Mouse (Mus musculus) embryonic facial prominence, embryonic 12.5 days (tissue): ENCODE measurements around the gene Dpep3. TPM values are rescaled to one million over a fixed set of nuclear protein-coding genes. Genes with fewer than 3 reads are reported as not detected.
"Not testable (repeated sequence)": the region's sequence is repeated elsewhere in the genome, so short reads cannot be mapped to it uniquely, and the experiment has no call there.

Source experiments
- ATAC-seq: fragments of 200-750 bp; cut with Nextera tagmentation; 2 replicates; pipeline ENCODE4 v1.8.0; 2017; ENCODE audit not compliant: insufficient number of reproducible peaks, insufficient read depth, low FRiP score, low TSS enrichment
- H3K27ac ChIP-seq: fragments of 300-500 bp; sonication (generic); 2 replicates; pipeline ENCODE4 v1.5.1; 2016; ENCODE audit warnings: mild to moderate bottlenecking
- H3K27me3 ChIP-seq: fragments of 300-500 bp; sonication (generic); 2 replicates; pipeline ENCODE4 v1.6.1; 2016; ENCODE audit warnings: mild to moderate bottlenecking, moderate library complexity
- H3K36me3 ChIP-seq: fragments of 300-500 bp; sonication (generic); 2 replicates; pipeline ENCODE4 v1.6.1; 2016; ENCODE audit warnings: mild to moderate bottlenecking
- H3K4me1 ChIP-seq: fragments of 300-500 bp; sonication (generic); 2 replicates; pipeline ENCODE4 v1.6.1; 2016
- H3K4me2 ChIP-seq: fragments of 300-500 bp; sonication (generic); replicated peaks from 2 replicates; pipeline ENCODE4 v1.6.1; 2016; ENCODE audit warnings: mild to moderate bottlenecking, moderate library complexity
- H3K4me3 ChIP-seq: fragments of 300-500 bp; sonication (generic); 2 replicates; pipeline ENCODE4 v1.5.1; 2016; ENCODE audit warnings: mild to moderate bottlenecking
- H3K9ac ChIP-seq: fragments of 300-500 bp; sonication (generic); 2 replicates; pipeline ENCODE4 v1.6.1; 2016; ENCODE audit warnings: mild to moderate bottlenecking, moderate library complexity
- H3K9me3 ChIP-seq: fragments of 300-500 bp; sonication (generic); 2 replicates; pipeline ENCODE4 v1.6.1; 2016; ENCODE audit warnings: mild to moderate bottlenecking, moderate library complexity
- WGBS: fragments of 180-500 bp; shearing (Covaris S2); methylation state at CpG from one replicate; pipeline ENCODE4 v1.1.7; 2016; 5-methylcytosine and 5-hydroxymethylcytosine counted together
- polyA plus RNA-seq: library from polyadenylated mRNA; unstranded; fragments of >200 nt; fragmentation: Nextera tagmentation; extraction: Ambion mirVana; gene quantifications from 2 replicates; pipeline ENCODE4 v1.2.1, GENCODE M21; 2016

Gene Dpep3
- polyA plus RNA-seq, 1 experiment from 2014 or later, result not detected

DNA sequence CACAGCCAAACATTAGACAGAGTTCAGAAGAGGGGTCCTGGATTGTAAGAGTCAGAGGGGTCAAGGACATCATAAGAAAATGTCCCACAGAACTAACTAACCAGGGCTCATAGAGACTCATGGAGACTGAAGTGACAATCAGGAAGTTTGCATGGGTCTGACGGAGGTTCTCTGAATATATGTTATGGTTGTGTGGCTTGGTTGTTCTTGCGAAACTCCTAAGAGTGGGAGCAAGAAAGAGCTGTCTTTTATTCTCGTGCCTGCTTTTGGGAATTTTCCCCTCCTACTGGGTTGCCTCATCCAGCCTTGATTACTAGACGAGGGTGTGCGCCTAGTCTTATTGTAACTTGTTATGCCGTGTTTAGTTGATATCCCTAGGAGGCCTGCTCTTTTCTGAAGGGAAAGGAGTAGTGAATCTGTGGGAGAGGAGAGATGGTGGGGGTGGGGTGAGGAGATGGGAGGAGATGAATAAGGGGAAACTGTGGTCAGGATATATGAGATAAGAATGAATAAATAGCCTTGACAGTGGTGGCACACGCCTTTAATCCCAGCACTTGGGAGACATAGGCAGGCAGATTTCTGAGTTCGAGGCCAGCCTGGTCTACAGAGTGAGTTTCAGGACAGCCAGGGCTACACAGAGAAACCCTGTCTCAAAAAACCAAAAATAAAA lies 25.4 kb upstream of the Dpep3 start:
- no peak overlapping the region for H3K27ac ChIP-seq
- no peak overlapping the region for H3K4me2 ChIP-seq
- no peak overlapping the region for H3K9ac ChIP-seq
- H3K27me3 ChIP-seq, result no peaks in the 10 kb centered on the region
- ATAC-seq, result no peak
- H3K36me3 ChIP-seq, result 0 out of 2 replicates have a peak, but pooled peaks cover 1% of the 10 kb centered on the region
- H3K4me3 ChIP-seq, result no peak overlapping the region
- H3K4me1 ChIP-seq, result 0 out of 2 replicates have a peak, but pooled peaks cover 2% of the 10 kb centered on the region
- whole genome bisulfite sequencing, result 81% methylated on average over 8 of the region's 8 CpGs
- no peaks in the 10 kb centered on the region for H3K9me3 ChIP-seq

DNA sequence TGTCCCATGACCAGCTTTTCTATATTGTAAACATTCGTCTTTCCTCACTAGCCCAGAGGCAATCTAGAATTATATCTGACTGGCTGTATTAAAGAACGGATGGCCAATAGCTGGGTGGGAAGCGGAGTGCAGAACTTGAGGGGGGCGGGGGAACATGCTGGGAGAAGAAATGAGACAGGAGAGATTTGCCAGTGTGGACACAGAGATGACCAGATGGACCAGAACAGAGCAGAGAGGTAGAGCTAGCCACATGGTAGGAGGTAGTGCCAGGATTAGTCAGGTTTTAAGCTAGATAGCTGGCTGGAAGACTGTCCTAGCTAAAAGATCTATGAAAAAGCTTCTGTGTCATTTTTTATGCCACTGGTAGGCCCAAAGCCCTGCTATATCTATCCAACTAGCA lies 22.7 kb upstream of the Dpep3 start:
- H3K27me3 ChIP-seq, result no peaks in the 10 kb centered on the region
- 81% methylated on average over 4 of the region's 4 CpGs for WGBS
- no peak overlapping the region for H3K9ac ChIP-seq

GRCm38 (mm10) chr8:105998971-105999370 lies 19.7 kb upstream of the Dpep3 start:
- Histone ChIP-seq H3K4me3 (no peak overlapping the region), H3K4me2 (no peak overlapping the region), H3K36me3 (no peaks in the 10 kb centered on the region), H3K27me3 (0 out of 2 replicates have a peak, but pooled peaks cover 3% of the 10 kb centered on the region), H3K4me1 (no peaks in the 10 kb centered on the region), H3K9ac (no peak overlapping the region), H3K9me3 (no peaks in the 10 kb centered on the region), H3K27ac (no peak overlapping the region)
- no peak for ATAC-seq
- 89% methylated on average over 2 of the region's 2 CpGs for WGBS

More for the DNA sequence above, 22.7 kb upstream of the Dpep3 start:
- H3K4me1 ChIP-seq, result no peaks in the 10 kb centered on the region
- no peak for ATAC-seq
- no peaks in the 10 kb centered on the region for H3K9me3 ChIP-seq
- no peak overlapping the region for H3K27ac ChIP-seq
- H3K4me2 ChIP-seq, result no peak overlapping the region
- no peaks in the 10 kb centered on the region for H3K36me3 ChIP-seq
- no peak overlapping the region for H3K4me3 ChIP-seq

DNA sequence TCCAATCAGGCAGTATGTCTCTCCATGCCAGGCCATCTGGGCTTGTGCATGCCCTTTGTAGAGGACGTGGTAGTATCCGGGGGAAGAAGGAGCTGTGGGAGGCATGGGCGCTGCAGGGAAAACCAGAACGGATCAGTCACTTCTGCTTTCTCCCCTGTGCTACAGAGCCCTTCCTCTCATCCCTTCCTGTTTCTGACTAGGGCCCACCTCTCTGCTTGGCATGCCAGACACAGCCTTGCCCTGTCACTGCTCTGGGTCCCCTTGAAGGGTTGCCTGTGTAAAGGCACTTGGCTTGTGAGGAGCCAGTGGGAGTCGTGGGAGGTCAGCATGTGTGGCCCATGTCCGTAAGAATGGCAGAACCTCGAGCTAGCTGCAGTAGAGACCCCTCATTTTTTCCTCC lies 17.1 kb upstream of the Dpep3 start:
- Histone ChIP-seq H3K9ac (no peak overlapping the region), H3K9me3 (no peaks in the 10 kb centered on the region), H3K27ac (no peak overlapping the region), H3K36me3 (no peaks in the 10 kb centered on the region), H3K4me1 (no peaks in the 10 kb centered on the region), H3K27me3 (0 out of 2 replicates have a peak, but pooled peaks cover 3% of the 10 kb centered on the region), H3K4me2 (no peak overlapping the region), H3K4me3 (no peak overlapping the region)
- 84% methylated on average over 7 of the region's 7 CpGs for WGBS
- no peak for ATAC-seq

DNA sequence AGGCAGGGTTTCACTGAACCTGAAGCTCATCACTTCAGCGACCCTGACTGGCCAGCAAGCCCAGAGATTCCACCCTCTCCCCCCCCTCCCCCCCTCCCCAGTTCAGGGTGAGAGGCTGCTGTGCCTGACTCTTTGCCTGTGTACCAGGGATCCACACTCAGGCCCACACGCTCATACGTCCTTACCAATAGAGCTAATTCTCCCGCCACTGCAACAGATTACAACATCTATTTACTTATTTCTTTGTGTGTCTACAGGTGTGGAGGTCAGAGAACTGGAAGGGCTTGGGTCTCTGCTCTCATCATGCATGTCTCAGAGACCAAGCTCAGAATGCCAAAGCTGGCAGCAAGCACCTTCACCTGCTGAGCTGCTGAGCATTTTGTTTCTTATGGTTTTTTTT lies 14.0 kb upstream of the Dpep3 start:
- no peaks in the 10 kb centered on the region for H3K4me1 ChIP-seq
- H3K9ac ChIP-seq, result no peak overlapping the region
- H3K27me3 ChIP-seq, result 0 out of 2 replicates have a peak, but pooled peaks cover 3% of the 10 kb centered on the region
- ATAC-seq, result no peak
- no peaks in the 10 kb centered on the region for H3K9me3 ChIP-seq
- H3K4me3 ChIP-seq, result no peak overlapping the region
- no peak overlapping the region for H3K27ac ChIP-seq
- H3K4me2 ChIP-seq, result no peak overlapping the region
- 58% methylated on average over 4 of the region's 4 CpGs for WGBS
- H3K36me3 ChIP-seq, result no peaks in the 10 kb centered on the region

GRCm38 (mm10) chr8:105992499-105992898 lies 13.3 kb upstream of the Dpep3 start:
- no peak for ATAC-seq
- H3K9me3 ChIP-seq, result no peaks in the 10 kb centered on the region
- no peaks in the 10 kb centered on the region for H3K36me3 ChIP-seq
- 64% methylated on average over 5 of the region's 5 CpGs for whole genome bisulfite sequencing
- H3K4me3 ChIP-seq, result no peak overlapping the region
- no peak overlapping the region for H3K4me2 ChIP-seq
- H3K9ac ChIP-seq, result no peak overlapping the region
- H3K27me3 ChIP-seq, result 0 out of 2 replicates have a peak, but pooled peaks cover 3% of the 10 kb centered on the region
- H3K4me1 ChIP-seq, result no peaks in the 10 kb centered on the region
- H3K27ac ChIP-seq, result no peak overlapping the region

GRCm38 (mm10) chr8:105991546-105991945 lies 12.3 kb upstream of the Dpep3 start:
- H3K36me3 ChIP-seq, result no peaks in the 10 kb centered on the region
- 0 out of 2 replicates have a peak, but pooled peaks cover 3% of the 10 kb centered on the region for H3K27me3 ChIP-seq
- H3K9me3 ChIP-seq, result no peaks in the 10 kb centered on the region
- no peak overlapping the region for H3K9ac ChIP-seq
- H3K4me2 ChIP-seq, result no peak overlapping the region
- ATAC-seq, result no peak
- H3K4me1 ChIP-seq, result no peaks in the 10 kb centered on the region
- no peak overlapping the region for H3K27ac ChIP-seq
- H3K4me3 ChIP-seq, result no peak overlapping the region
- 91% methylated on average over 2 of the region's 2 CpGs for WGBS

DNA sequence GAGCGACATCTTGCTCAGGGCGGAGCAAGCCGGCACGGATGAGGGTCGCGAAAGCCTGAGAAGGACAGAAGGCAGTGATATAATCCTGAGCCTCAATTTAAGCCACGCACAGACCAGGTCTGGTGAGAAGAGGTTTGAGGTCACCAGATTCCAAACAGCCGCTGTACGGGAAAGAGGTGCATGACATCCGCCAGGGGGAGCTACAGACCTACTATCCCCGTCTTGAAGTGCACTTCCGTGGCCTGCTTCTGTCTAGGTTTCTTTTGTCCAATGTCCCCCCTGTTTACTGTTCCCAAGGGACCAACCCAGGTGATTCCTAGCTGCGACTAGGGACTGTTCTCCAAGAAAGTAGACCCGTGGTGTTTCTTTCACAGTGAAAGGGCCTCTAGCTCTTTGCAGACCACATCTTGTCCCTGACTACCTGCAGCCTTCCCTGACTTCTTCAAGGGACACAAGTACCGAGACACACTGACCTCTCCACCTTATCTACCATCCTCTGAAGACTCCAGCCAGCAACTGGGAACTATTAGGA lies 11.7 kb upstream of the Dpep3 start, which contains the start of gene Dus2:
TSS of gene Dus2 (plus strand) at position 482 of the 532 bp plus-strand sequence.
- 10% methylated on average over 15 of the region's 15 CpGs for WGBS
- Histone ChIP-seq H3K4me3 (peak within 1 kb of the TSS; percentile 5; the same call in 1 of the 2 replicates), H3K4me1 (no peaks in the 10 kb centered on the region), H3K9me3 (no peaks in the 10 kb centered on the region), H3K36me3 (no peaks in the 10 kb centered on the region), H3K9ac (no peak within 1 kb of the TSS), H3K27me3 (0 out of 2 replicates have a peak, but pooled peaks cover 3% of the 10 kb centered on the region), H3K4me2 (peak within 1 kb of the TSS; percentile 28), H3K27ac (no peak within 1 kb of the TSS)
- ATAC-seq, result 0 out of 2 replicates have a peak, but pooled peaks have one; percentile 41

GRCm38 (mm10) chr8:105988546-105988945 lies 9.3 kb upstream of the Dpep3 start:
- H3K9me3 ChIP-seq, result no peaks in the 10 kb centered on the region
- H3K36me3 ChIP-seq, result no peaks in the 10 kb centered on the region
- no peak overlapping the region for H3K4me2 ChIP-seq
- H3K27me3 ChIP-seq, result no peaks in the 10 kb centered on the region
- H3K4me1 ChIP-seq, result no peaks in the 10 kb centered on the region
- no peak for ATAC-seq
- H3K9ac ChIP-seq, result no peak overlapping the region
- 87% methylated on average over 11 of the region's 11 CpGs for WGBS
- H3K4me3 ChIP-seq, result no peak overlapping the region
- H3K27ac ChIP-seq, result no peak overlapping the region

- H3K27me3 ChIP-seq, ATAC-seq, H3K27ac ChIP-seq, H3K9ac ChIP-seq, H3K36me3 ChIP-seq, H3K4me3 ChIP-seq, H3K4me1 ChIP-seq, H3K9me3 ChIP-seq, H3K4me2 ChIP-seq: not testable (repeated sequence)
- WGBS, result 86% methylated on average over 11 of the region's 11 CpGs
Observed at GRCm38 (mm10) chr8:105983406-105983805, 4.2 kb upstream of the Dpep3 start.

DNA sequence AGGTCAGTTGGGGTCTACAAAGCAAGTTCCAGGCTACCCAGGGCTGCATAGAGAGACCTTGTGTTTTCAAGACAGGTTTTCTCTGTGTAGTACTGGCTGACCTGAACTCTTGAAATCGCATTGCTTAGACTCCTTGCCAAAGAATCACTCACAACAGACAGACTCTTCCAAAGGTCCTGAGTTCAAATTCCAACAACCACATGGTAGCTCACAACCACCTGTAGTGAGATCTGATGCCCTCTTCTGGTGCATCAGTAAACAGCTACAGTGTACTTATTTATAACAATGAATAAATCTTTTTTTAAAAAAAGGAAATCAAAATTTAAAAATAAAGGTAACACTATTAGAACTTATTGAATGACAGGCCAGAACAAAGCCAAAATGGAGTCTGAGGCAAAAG lies 1.9 kb upstream of the Dpep3 start:
- Histone ChIP-seq H3K9ac (no peak overlapping the region), H3K27me3 (no peaks in the 10 kb centered on the region), H3K27ac (no peak overlapping the region), H3K4me2 (no peak overlapping the region), H3K4me3 (no peak overlapping the region), H3K4me1 (no peaks in the 10 kb centered on the region), H3K9me3 (no peaks in the 10 kb centered on the region), H3K36me3 (no peaks in the 10 kb centered on the region)
- WGBS, result 97% methylated on average over 1 of the region's 1 CpGs
- ATAC-seq, result no peak

GRCm38 (mm10) chr8:105975363-105975762 lies 3.9 kb downstream of the Dpep3 start:
- no peak overlapping the region for H3K9ac ChIP-seq
- H3K36me3 ChIP-seq, result no peaks in the 10 kb centered on the region
- H3K4me1 ChIP-seq, result no peaks in the 10 kb centered on the region
- H3K27me3 ChIP-seq, result no peaks in the 10 kb centered on the region
- 66% methylated on average over 7 of the region's 7 CpGs for WGBS
- H3K27ac ChIP-seq, result no peak overlapping the region
- H3K4me3 ChIP-seq, result no peak overlapping the region
- H3K9me3 ChIP-seq, result no peaks in the 10 kb centered on the region
- no peak overlapping the region for H3K4me2 ChIP-seq
- ATAC-seq, result no peak
